Mouse (Mus musculus): ENCODE results near the gene Shc3. TPM values are rescaled to one million over a fixed set of nuclear protein-coding genes. Genes with fewer than 3 reads are reported as not detected.

Shc3 gene
- total and polyA plus RNA-seq, 2 experiments from 2014 or later, result 9.1 to 111 TPM

DNA sequence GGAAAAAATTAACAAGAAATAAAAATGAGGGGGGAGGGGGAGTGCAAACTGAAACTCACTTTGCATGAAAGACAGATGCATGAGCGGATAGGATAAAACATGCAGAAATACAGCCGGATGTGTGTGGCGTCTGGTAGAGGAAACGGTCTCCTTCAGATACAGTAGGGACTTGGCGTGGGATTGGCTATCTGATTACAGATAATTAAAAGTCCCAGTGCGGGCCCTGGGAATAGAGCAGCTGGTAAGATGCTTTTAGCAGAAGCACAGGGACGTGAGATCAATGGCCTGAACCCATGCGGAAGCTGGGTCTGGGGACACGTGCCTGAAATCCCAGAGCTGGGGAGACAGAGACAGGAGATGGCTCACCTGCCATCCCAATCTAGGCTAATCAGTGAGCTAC, 75.5 kb downstream of the Shc3 start:
- H3K9me3 ChIP-seq (ENCODE audit: low read length), result no peaks in the 10 kb centered on the region
- H3K9ac ChIP-seq (replicated peaks; ENCODE audit: low read length), result no peak overlapping the region
- H3K27me3 ChIP-seq (ENCODE audit: insufficient read depth, low read length), result no peaks in the 10 kb centered on the region
- DNase-seq (ENCODE audit: low spot score) (no peak), ATAC-seq (no peak)
- no peaks in the 10 kb centered on the region for H3K36me3 ChIP-seq (ENCODE audit: insufficient read depth, low read length)
- H3K4me3 ChIP-seq (ENCODE audit: low read length), result no peak overlapping the region
- no peak overlapping the region for H3K4me2 ChIP-seq (ENCODE audit: low read depth, low read length)
- WGBS, result 83% methylated on average over 9 of the region's 9 CpGs
- TF ChIP-seq CTCF (IDR thresholded peaks at IDR 0.05; ENCODE audit: low read depth), result no peak
- H3K4me1 ChIP-seq (ENCODE audit: insufficient read depth, low read length), result no peaks in the 10 kb centered on the region
- H3K27ac ChIP-seq, result no peak overlapping the region

DNA sequence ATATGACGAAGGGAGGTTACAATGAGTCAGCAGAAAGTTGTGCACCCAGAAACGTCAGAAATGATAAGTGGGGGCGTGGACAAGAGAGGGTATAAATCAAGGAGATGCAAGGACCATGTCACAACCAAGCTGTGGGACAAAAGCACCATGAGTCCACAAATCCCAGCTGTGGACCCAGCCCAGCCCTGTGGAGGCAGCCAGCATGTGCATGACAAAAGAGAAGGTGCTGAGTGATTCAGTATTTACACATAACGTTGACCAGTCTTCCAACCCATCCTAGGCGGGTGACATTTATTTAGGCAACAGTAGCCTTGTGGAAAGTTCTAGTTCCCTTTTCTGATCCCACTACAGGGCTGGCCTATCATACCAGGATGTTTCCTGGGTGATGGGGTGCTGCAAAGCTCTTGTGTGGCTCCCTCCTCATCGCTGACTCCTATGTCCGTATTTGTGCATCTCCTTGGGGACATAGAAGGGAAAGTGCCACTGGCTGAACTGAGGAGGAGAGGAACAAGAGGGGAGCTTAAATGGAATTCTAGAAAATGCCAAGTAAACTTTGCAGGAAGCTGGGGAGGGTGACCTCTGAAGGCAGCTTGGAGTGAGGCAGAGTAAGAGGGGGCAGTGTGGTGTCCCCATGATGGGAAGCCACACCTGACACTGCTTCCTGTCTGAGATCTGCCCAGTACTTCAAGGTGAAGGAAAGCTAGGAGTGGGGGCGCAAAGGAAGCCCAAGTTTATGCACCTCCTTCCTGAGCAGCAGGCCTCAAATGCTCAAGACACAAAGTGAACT, 77.4 kb downstream of the Shc3 start:
- Histone ChIP-seq H3K27ac (no peak overlapping the region), H3K4me1 (ENCODE audit: insufficient read depth, low read length) (no peaks in the 10 kb centered on the region), H3K9me3 (ENCODE audit: low read length) (no peaks in the 10 kb centered on the region), H3K4me2 (ENCODE audit: low read depth, low read length) (no peak overlapping the region), H3K27me3 (ENCODE audit: insufficient read depth, low read length) (no peaks in the 10 kb centered on the region), H3K4me3 (ENCODE audit: low read length) (no peak overlapping the region), H3K9ac (replicated peaks; ENCODE audit: low read length) (no peak overlapping the region), H3K36me3 (ENCODE audit: insufficient read depth, low read length) (no peaks in the 10 kb centered on the region)
- DNase-seq (ENCODE audit: low spot score), result no peak
- ATAC-seq, result no peak
- WGBS, result 71% methylated on average over 8 of the region's 8 CpGs
- no peak for TF ChIP-seq CTCF (IDR thresholded peaks at IDR 0.05; ENCODE audit: low read depth)

DNA sequence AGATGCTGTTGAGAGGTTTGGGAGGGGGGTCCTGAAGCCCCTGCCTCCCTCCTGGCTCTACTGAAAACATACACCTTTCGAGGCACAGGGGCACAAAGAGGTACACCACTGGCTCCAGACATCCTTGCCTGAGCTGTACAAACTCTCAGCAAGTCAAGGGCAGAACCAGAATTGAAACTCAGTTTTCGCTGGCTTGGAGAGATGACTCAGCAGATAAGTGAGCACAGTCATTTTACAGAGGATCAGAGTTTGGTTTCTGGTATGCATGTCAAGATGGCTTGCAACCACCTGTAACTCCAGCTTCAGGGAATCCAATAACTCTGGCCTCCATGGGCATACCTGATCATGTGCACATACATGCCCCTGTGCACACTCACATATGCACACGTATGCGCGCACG, 79.0 kb downstream of the Shc3 start:
- no peak overlapping the region for H3K27ac ChIP-seq
- ATAC-seq (no peak), DNase-seq (ENCODE audit: low spot score) (no peak)
- no peak overlapping the region for H3K9ac ChIP-seq (replicated peaks; ENCODE audit: low read length)
- H3K4me1 ChIP-seq (ENCODE audit: insufficient read depth, low read length), result no peaks in the 10 kb centered on the region
- no peak overlapping the region for H3K4me2 ChIP-seq (ENCODE audit: low read depth, low read length)
- no peaks in the 10 kb centered on the region for H3K36me3 ChIP-seq (ENCODE audit: insufficient read depth, low read length)
- H3K4me3 ChIP-seq (ENCODE audit: low read length), result no peak overlapping the region
- TF ChIP-seq CTCF (IDR thresholded peaks at IDR 0.05; ENCODE audit: low read depth), result no peak
- H3K27me3 ChIP-seq (ENCODE audit: insufficient read depth, low read length), result no peaks in the 10 kb centered on the region
- no peaks in the 10 kb centered on the region for H3K9me3 ChIP-seq (ENCODE audit: low read length)
- 91% methylated on average over 6 of the region's 6 CpGs for WGBS

DNA sequence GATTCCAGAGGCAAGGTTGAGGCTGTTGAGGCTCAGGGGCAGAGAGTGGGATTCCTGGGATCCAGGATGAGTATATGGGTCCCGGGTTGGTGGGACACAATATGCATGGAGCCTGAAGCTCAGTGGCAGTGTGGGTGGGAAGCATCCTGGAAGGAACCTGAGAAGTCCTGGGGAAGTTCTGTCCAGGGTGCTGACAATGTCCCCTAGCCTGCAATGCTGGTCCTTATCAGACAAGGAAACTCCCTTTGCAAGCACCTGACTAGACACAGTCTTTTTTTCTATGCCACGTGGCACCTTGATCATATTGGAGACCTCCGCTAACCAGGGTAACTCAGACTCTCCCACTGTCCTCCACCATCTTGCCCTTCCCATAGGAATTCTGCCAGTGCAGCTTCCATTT, 80.3 kb downstream of the Shc3 start:
- Histone ChIP-seq H3K4me3 (ENCODE audit: low read length) (no peak overlapping the region), H3K4me1 (ENCODE audit: insufficient read depth, low read length) (no peaks in the 10 kb centered on the region), H3K9me3 (ENCODE audit: low read length) (no peaks in the 10 kb centered on the region), H3K27me3 (ENCODE audit: insufficient read depth, low read length) (no peaks in the 10 kb centered on the region), H3K36me3 (ENCODE audit: insufficient read depth, low read length) (no peaks in the 10 kb centered on the region), H3K4me2 (ENCODE audit: low read depth, low read length) (no peak overlapping the region), H3K9ac (replicated peaks; ENCODE audit: low read length) (no peak overlapping the region), H3K27ac (no peak overlapping the region)
- no peak for TF ChIP-seq CTCF (IDR thresholded peaks at IDR 0.05; ENCODE audit: low read depth)
- DNase-seq (ENCODE audit: low spot score), result no peak
- ATAC-seq, result no peak
- 85% methylated on average over 3 of the region's 3 CpGs for WGBS

DNA sequence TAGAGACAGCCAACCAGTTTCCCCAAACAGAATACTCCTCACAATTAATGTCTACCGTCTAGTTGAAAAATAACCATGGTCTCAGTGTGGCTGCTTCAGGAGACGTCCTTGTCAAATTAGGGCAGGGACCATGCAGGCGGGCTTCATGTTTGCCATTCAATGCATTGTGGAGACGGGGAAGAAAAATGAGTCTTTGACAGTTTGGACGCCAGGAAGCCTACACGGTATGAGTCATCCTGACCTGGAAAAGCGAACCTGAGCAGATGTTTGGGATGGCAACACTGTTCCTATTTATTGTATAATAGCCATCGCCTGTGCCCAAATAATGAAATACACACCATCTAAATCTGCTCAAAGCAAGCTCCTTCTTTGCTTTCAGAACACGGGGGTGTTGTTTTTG, 83.9 kb downstream of the Shc3 start:
- DNase-seq (ENCODE audit: low spot score) (no peak), ATAC-seq (no peak)
- WGBS, result 69% methylated on average over 9 of the region's 9 CpGs

DNA sequence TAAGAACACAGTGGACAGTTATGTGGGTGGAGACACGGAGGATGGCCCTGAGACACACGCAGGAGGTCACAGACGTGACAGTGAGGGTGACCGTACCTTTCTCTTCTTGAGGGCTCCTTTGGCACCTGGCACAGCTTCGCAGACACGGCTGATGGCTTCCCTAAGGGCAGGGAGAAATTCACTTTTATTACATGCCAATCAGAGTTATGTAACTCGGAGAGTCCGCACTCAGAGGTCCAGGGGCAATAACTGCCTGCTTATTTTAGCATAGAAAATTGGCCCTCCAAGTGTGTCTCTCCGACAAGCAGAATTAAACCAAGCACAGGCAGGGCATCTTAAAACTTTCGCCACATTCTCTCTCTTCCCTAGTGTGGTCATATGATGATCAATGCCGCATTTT, 86.4 kb downstream of the Shc3 start:
- Histone ChIP-seq H3K36me3 (ENCODE audit: insufficient read depth, low read length) (no peaks in the 10 kb centered on the region), H3K4me2 (ENCODE audit: low read depth, low read length) (no peak overlapping the region), H3K27ac (no peak overlapping the region), H3K4me1 (ENCODE audit: insufficient read depth, low read length) (no peaks in the 10 kb centered on the region; the same call in 1 of the 2 replicates), H3K27me3 (ENCODE audit: insufficient read depth, low read length) (no peaks in the 10 kb centered on the region), H3K9ac (replicated peaks; ENCODE audit: low read length) (no peak overlapping the region), H3K4me3 (ENCODE audit: low read length) (no peak overlapping the region), H3K9me3 (ENCODE audit: low read length) (no peaks in the 10 kb centered on the region)
- no peak for DNase-seq (ENCODE audit: low spot score)
- 77% methylated on average over 11 of the region's 11 CpGs for WGBS
- ATAC-seq, result no peak
- TF ChIP-seq CTCF (IDR thresholded peaks at IDR 0.05; ENCODE audit: low read depth), result no peak

More for the DNA sequence above, 83.9 kb downstream of the Shc3 start:
- Histone ChIP-seq H3K4me3 (ENCODE audit: low read length) (no peak overlapping the region), H3K4me2 (ENCODE audit: low read depth, low read length) (no peak overlapping the region), H3K9me3 (ENCODE audit: low read length) (no peaks in the 10 kb centered on the region), H3K9ac (replicated peaks; ENCODE audit: low read length) (no peak overlapping the region), H3K27me3 (ENCODE audit: insufficient read depth, low read length) (no peaks in the 10 kb centered on the region), H3K4me1 (ENCODE audit: insufficient read depth, low read length) (no peaks in the 10 kb centered on the region), H3K27ac (no peak overlapping the region), H3K36me3 (ENCODE audit: insufficient read depth, low read length) (no peaks in the 10 kb centered on the region)
- TF ChIP-seq CTCF (IDR thresholded peaks at IDR 0.05; ENCODE audit: low read depth), result no peak

DNA sequence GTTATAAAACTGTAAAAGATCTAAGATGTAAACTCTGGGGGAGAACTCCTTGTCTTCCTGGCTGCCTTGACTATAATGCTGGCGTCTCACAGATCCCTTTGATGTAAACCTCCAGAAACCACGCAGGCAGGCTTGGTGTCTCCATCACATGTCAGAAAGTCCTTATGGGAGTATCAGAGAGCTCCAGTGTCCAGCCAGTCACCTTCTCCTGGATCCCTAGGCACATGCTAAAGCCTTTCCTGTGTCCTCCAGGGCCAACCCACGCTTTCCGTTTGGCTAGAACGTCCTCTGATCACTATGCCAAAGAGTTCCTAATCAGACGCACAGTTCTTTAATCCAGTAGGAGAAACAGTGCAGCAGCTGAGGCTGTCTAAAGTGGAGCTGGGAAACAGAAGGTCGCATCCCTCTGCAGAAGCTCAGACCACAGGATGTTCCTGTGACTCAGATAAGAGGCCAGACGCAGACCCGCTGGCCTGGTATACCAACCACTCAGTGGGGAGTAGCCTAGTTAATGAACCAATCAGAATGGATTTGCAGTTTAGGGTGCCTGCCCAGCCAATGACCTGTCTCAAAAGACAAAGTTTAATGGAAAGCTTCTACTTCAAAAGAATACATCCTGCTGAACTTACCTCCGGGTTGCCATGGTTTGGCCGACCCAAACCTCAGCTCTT, 88.7 kb downstream of the Shc3 start:
- Histone ChIP-seq H3K27me3 (ENCODE audit: insufficient read depth, low read length) (no peaks in the 10 kb centered on the region), H3K4me1 (ENCODE audit: insufficient read depth, low read length) (no peaks in the 10 kb centered on the region; the same call in 1 of the 2 replicates), H3K9ac (replicated peaks; ENCODE audit: low read length) (no peak overlapping the region), H3K27ac (no peak overlapping the region), H3K9me3 (ENCODE audit: low read length) (no peaks in the 10 kb centered on the region), H3K4me2 (ENCODE audit: low read depth, low read length) (no peak overlapping the region), H3K4me3 (ENCODE audit: low read length) (no peak overlapping the region), H3K36me3 (ENCODE audit: insufficient read depth, low read length) (no peaks in the 10 kb centered on the region)
- DNase-seq (ENCODE audit: low spot score) (no peak), ATAC-seq (no peak)
- WGBS, result 73% methylated on average over 11 of the region's 11 CpGs
- TF ChIP-seq CTCF (IDR thresholded peaks at IDR 0.05; ENCODE audit: low read depth), result no peak
